Mouse (Mus musculus): ENCODE results near the gene Atg2a. TPM values are rescaled to one million over a fixed set of nuclear protein-coding genes. Genes with fewer than 3 reads are reported as not detected.

Gene Atg2a
- polyA plus RNA-seq, 1 experiment from 2014 or later: 7.1 TPM

GRCm38 (mm10) chr19:6234337-6235083 lies 7.0 kb upstream of the Atg2a start:
- no peak for ATAC-seq
- H3K4me1 ChIP-seq: peaks cover 48% of the 10 kb centered on the region
- H3K9me3 ChIP-seq (replicated peaks): no peaks in the 10 kb centered on the region
- 0 out of 2 replicates have a peak, but pooled peaks cover 7% of the 10 kb centered on the region for H3K27me3 ChIP-seq (replicated peaks)
- WGBS (ENCODE audit: insufficient replicate concordance): 72% methylated on average over 11 of the region's 11 CpGs
- H3K36me3 ChIP-seq: peaks cover 21% of the 10 kb centered on the region
- H3K4me2 ChIP-seq: peak overlapping the region; percentile 93
- no peak overlapping the region for H3K27ac ChIP-seq
- peak overlapping the region; percentile 23; the same call in 1 of the 2 replicates for H3K9ac ChIP-seq
- peak overlapping the region; percentile 72; the same call in 1 of the 2 replicates for H3K4me3 ChIP-seq

GRCm38 (mm10) chr19:6235084-6236052 lies 6.1 kb upstream of the Atg2a start, which contains the start of gene Ppp2r5b:
Gene Ppp2r5b, minus strand, starts transcription at chr19:6235872.
- Histone ChIP-seq H3K27ac (peak within 1 kb of the TSS; percentile 96), H3K9ac (peak within 1 kb of the TSS; percentile 83), H3K4me3 (peak within 1 kb of the TSS; percentile 72), H3K4me1 (peaks cover 56% of the 10 kb centered on the region), H3K36me3 (peaks cover 17% of the 10 kb centered on the region), H3K9me3 (replicated peaks) (no peaks in the 10 kb centered on the region), H3K27me3 (replicated peaks) (0 out of 2 replicates have a peak, but pooled peaks cover 7% of the 10 kb centered on the region), H3K4me2 (peak within 1 kb of the TSS; percentile 93)
- ATAC-seq: peak; percentile 88
- WGBS (ENCODE audit: insufficient replicate concordance): 7% methylated on average over 48 of the region's 48 CpGs

GRCm38 (mm10) chr19:6236053-6236441 lies 5.4 kb upstream of the Atg2a start:
- H3K4me1 ChIP-seq: peaks cover 63% of the 10 kb centered on the region
- peaks cover 10% of the 10 kb centered on the region for H3K36me3 ChIP-seq
- WGBS (ENCODE audit: insufficient replicate concordance): 0% methylated on average over 9 of the region's 9 CpGs

GRCm38 (mm10) chr19:6236842-6237241 lies 4.6 kb upstream of the Atg2a start:
- Histone ChIP-seq H3K27me3 (replicated peaks) (0 out of 2 replicates have a peak, but pooled peaks cover 7% of the 10 kb centered on the region), H3K4me1 (peaks cover 64% of the 10 kb centered on the region), H3K4me2 (no peak overlapping the region), H3K36me3 (peaks cover 5% of the 10 kb centered on the region; the same call in 1 of the 2 replicates), H3K9ac (no peak overlapping the region), H3K9me3 (replicated peaks) (no peaks in the 10 kb centered on the region), H3K4me3 (no peak overlapping the region), H3K27ac (peak overlapping the region; percentile 96)
- no peak for ATAC-seq
- WGBS (ENCODE audit: insufficient replicate concordance): 61% methylated on average over 7 of the region's 7 CpGs

More at GRCm38 (mm10) chr19:6236053-6236441, 5.4 kb upstream of the Atg2a start:
- peak overlapping the region; percentile 83 for H3K9ac ChIP-seq
- peak; percentile 83 for ATAC-seq
- peak overlapping the region; percentile 93 for H3K4me2 ChIP-seq
- H3K9me3 ChIP-seq (replicated peaks): no peaks in the 10 kb centered on the region
- H3K4me3 ChIP-seq: peak overlapping the region; percentile 72
- H3K27me3 ChIP-seq (replicated peaks): 0 out of 2 replicates have a peak, but pooled peaks cover 7% of the 10 kb centered on the region
- peak overlapping the region; percentile 96 for H3K27ac ChIP-seq

- Histone ChIP-seq H3K36me3 (peaks cover under 1% of the 10 kb centered on the region; the same call in 1 of the 2 replicates), H3K4me2 (no peak overlapping the region), H3K9ac (no peak overlapping the region), H3K4me1 (peaks cover 82% of the 10 kb centered on the region), H3K27ac (peak overlapping the region; percentile 93; the same call in 1 of the 2 replicates), H3K4me3 (no peak overlapping the region), H3K9me3 (replicated peaks) (no peaks in the 10 kb centered on the region), H3K27me3 (replicated peaks) (0 out of 2 replicates have a peak, but pooled peaks cover 7% of the 10 kb centered on the region)
- ATAC-seq: no peak
These were observed 2.7 kb upstream of the Atg2a start for GRCm38 (mm10) chr19:6238740-6239139.

GRCm38 (mm10) chr19:6240136-6240535 lies 1.3 kb upstream of the Atg2a start:
- WGBS (ENCODE audit: insufficient replicate concordance): 11% methylated on average over 1 of the region's 1 CpGs
- Histone ChIP-seq H3K9me3 (replicated peaks) (no peaks in the 10 kb centered on the region), H3K4me1 (peaks cover 69% of the 10 kb centered on the region), H3K4me2 (peak overlapping the region; percentile 96), H3K27me3 (replicated peaks) (no peaks in the 10 kb centered on the region), H3K9ac (peak overlapping the region; percentile 51; the same call in 1 of the 2 replicates), H3K36me3 (peaks cover 14% of the 10 kb centered on the region), H3K27ac (peak overlapping the region; percentile 93), H3K4me3 (peak overlapping the region; percentile 92; the same call in 1 of the 2 replicates)
- peak; percentile 49 for ATAC-seq

GRCm38 (mm10) chr19:6240725-6241124 lies 743 bp upstream of the Atg2a start:
- ATAC-seq: no peak
- Histone ChIP-seq H3K9me3 (replicated peaks) (no peaks in the 10 kb centered on the region), H3K9ac (peak overlapping the region; percentile 51), H3K4me1 (peaks cover 65% of the 10 kb centered on the region), H3K27ac (peak overlapping the region; percentile 93), H3K4me3 (peak overlapping the region; percentile 92), H3K36me3 (peaks cover 20% of the 10 kb centered on the region), H3K27me3 (replicated peaks) (no peaks in the 10 kb centered on the region), H3K4me2 (peak overlapping the region; percentile 96)
- 25% methylated on average over 5 of the region's 5 CpGs for WGBS (ENCODE audit: insufficient replicate concordance)

- Histone ChIP-seq H3K27ac (peak overlapping the region; percentile 93), H3K36me3 (peaks cover 36% of the 10 kb centered on the region), H3K4me3 (peak overlapping the region; percentile 92), H3K9ac (peak overlapping the region; percentile 95), H3K27me3 (replicated peaks) (no peaks in the 10 kb centered on the region), H3K4me2 (peak overlapping the region; percentile 96), H3K9me3 (replicated peaks) (no peaks in the 10 kb centered on the region), H3K4me1 (peaks cover 54% of the 10 kb centered on the region)
- under 1% methylated on average over 4 of the region's 4 CpGs for WGBS (ENCODE audit: insufficient replicate concordance)
- peak; percentile 23 for ATAC-seq
These were observed 813 bp downstream of the Atg2a start for GRCm38 (mm10) chr19:6242281-6242680.

- Histone ChIP-seq H3K4me1 (peaks cover 47% of the 10 kb centered on the region), H3K27ac (peak overlapping the region; percentile 93; the same call in 1 of the 2 replicates), H3K9ac (peak overlapping the region; percentile 95; the same call in 1 of the 2 replicates), H3K9me3 (replicated peaks) (no peaks in the 10 kb centered on the region), H3K4me3 (no peak overlapping the region), H3K4me2 (peak overlapping the region; percentile 96), H3K27me3 (replicated peaks) (no peaks in the 10 kb centered on the region), H3K36me3 (peaks cover 45% of the 10 kb centered on the region)
- 82% methylated on average over 5 of the region's 5 CpGs for WGBS (ENCODE audit: insufficient replicate concordance)
- ATAC-seq: no peak
These were observed 1.8 kb downstream of the Atg2a start for GRCm38 (mm10) chr19:6243226-6243625.

- peaks cover 70% of the 10 kb centered on the region for H3K36me3 ChIP-seq
- no peaks in the 10 kb centered on the region for H3K27me3 ChIP-seq (replicated peaks)
- no peak overlapping the region for H3K27ac ChIP-seq
- no peak overlapping the region for H3K4me2 ChIP-seq
- peaks cover 23% of the 10 kb centered on the region for H3K4me1 ChIP-seq
- no peak overlapping the region for H3K9ac ChIP-seq
- H3K9me3 ChIP-seq (replicated peaks): no peaks in the 10 kb centered on the region
- no peak overlapping the region for H3K4me3 ChIP-seq
- 74% methylated on average over 1 of the region's 1 CpGs for WGBS (ENCODE audit: insufficient replicate concordance)
- no peak for ATAC-seq
These were observed 4.3 kb downstream of the Atg2a start for GRCm38 (mm10) chr19:6245806-6246205.

GRCm38 (mm10) chr19:6247526-6248300 lies 6.2 kb downstream of the Atg2a start:
- Histone ChIP-seq H3K9me3 (replicated peaks) (no peaks in the 10 kb centered on the region), H3K4me2 (no peak overlapping the region), H3K4me3 (no peak overlapping the region), H3K27me3 (replicated peaks) (no peaks in the 10 kb centered on the region), H3K36me3 (peaks cover 89% of the 10 kb centered on the region), H3K9ac (no peak overlapping the region), H3K27ac (no peak overlapping the region), H3K4me1 (peaks cover 17% of the 10 kb centered on the region)
- no peak for ATAC-seq
- WGBS (ENCODE audit: insufficient replicate concordance): 87% methylated on average over 29 of the region's 29 CpGs
